Mouse (Mus musculus) ES-E14 (cell line): ENCODE results near the gene Clcnkb. TPM values are rescaled to one million over a fixed set of nuclear protein-coding genes. Genes with fewer than 3 reads are reported as not detected.

Experiments used
- DNase-seq: peaks from one replicate; pipeline ENCODE4 v3.0.0-alpha.2; 2013; ENCODE audit warnings: low read depth, low spot score
- H3K27ac ChIP-seq: 2 replicates; pipeline ENCODE4 v1.5.1; 2012; ENCODE audit warnings: low read depth, mild to moderate bottlenecking, low read length, moderate library complexity, mixed read lengths; ENCODE audit not compliant: poor library complexity, insufficient read depth, severe bottlenecking
- H3K36me3 ChIP-seq: 2 replicates; pipeline ENCODE4 v1.6.1; 2012; ENCODE audit warnings: mild to moderate bottlenecking, low read length, moderate library complexity, mixed read lengths; ENCODE audit not compliant: control insufficient read depth, poor library complexity, insufficient read depth, severe bottlenecking
- H3K4me1 ChIP-seq, 2 experiments: fragments of 150-350 bp in 1 of 2; sonication (generic) in 1 of 2; 2 replicates each; pipeline ENCODE4 v1.6.1; 2012; ENCODE audit warnings: low read length in 2 of 2, mild to moderate bottlenecking in 1 of 2, mixed read lengths in 1 of 2; ENCODE audit not compliant: control insufficient read depth in 2 of 2, insufficient read depth in 2 of 2, poor library complexity in 1 of 2
- H3K4me3 ChIP-seq, 2 experiments: fragments of 150-350 bp in 1 of 2; sonication (generic) in 1 of 2; 2 replicates each; pipeline ENCODE4 v1.5.1; 2012; ENCODE audit warnings: low read length in 2 of 2, low read depth in 1 of 2, mild to moderate bottlenecking in 1 of 2, mixed read lengths in 1 of 2; ENCODE audit not compliant: insufficient read depth in 1 of 2, poor library complexity in 1 of 2, severe bottlenecking in 1 of 2
- H3K9ac ChIP-seq: 2 replicates; pipeline ENCODE4 v1.6.1; 2012; ENCODE audit warnings: low read depth, mild to moderate bottlenecking, low read length, mixed read lengths; ENCODE audit not compliant: poor library complexity, insufficient read depth, severe bottlenecking
- H3K9me3 ChIP-seq: fragments of 150-350 bp; sonication (generic); 2 replicates; pipeline ENCODE4 v1.6.1; 2012; ENCODE audit warnings: low read depth, mild to moderate bottlenecking, low read length; ENCODE audit not compliant: control insufficient read depth, insufficient read depth
- CHD2 ChIP-seq: IDR thresholded peaks from 2 replicates; pipeline ENCODE4 v1.6.1; 2014; ENCODE audit warnings: mild to moderate bottlenecking, low read depth, low read length, inconsistent platforms
- HCFC1 ChIP-seq: IDR thresholded peaks from 2 replicates; pipeline ENCODE4 v1.6.1; 2012; ENCODE audit warnings: low read length, inconsistent platforms, borderline replicate concordance; ENCODE audit not compliant: insufficient read depth
- MAFK ChIP-seq: IDR thresholded peaks from 2 replicates; pipeline ENCODE4 v1.6.1; 2014; ENCODE audit warnings: mild to moderate bottlenecking, low read depth, low read length, inconsistent platforms; ENCODE audit not compliant: insufficient read depth
- ZC3H11A ChIP-seq: IDR thresholded peaks from 2 replicates; pipeline ENCODE4 v1.6.1; 2012; ENCODE audit warnings: low read depth, mild to moderate bottlenecking, inconsistent platforms, low read length, borderline replicate concordance
- ZNF384 ChIP-seq: IDR thresholded peaks from 2 replicates; pipeline ENCODE4 v1.6.1; 2012; ENCODE audit warnings: low read depth, low read length, inconsistent platforms
- in situ Hi-C, 2 experiments: fragments of 600-800 bp; cut with MboI; formaldehyde crosslinking; loops; one replicate each; pipeline ENCODE4 v1.15.1; 2025; ENCODE audit warnings: low sequenced_read_pairs in 2 of 2, inconsistent platforms in 1 of 2; ENCODE audit not compliant: unreplicated experiment in 2 of 2
- total RNA-seq: library from RNA; depleted of rRNA; stranded (reverse); fragments of 300-350 nt; gene quantifications from 2 replicates; pipeline ENCODE4 v1.2.3, GENCODE M21; 2012; rRNA removed

Gene Clcnkb
- 1.6 and 4.5 TPM in 2 replicates for total RNA-seq

- no peaks in the 10 kb centered on the region for H3K9me3 ChIP-seq
- H3K4me3 ChIP-seq = no peak within 1 kb of the TSS
- H3K9ac ChIP-seq = no peak within 1 kb of the TSS
- H3K27ac ChIP-seq = no peak within 1 kb of the TSS
- peaks cover 0 to 11% of the 10 kb centered on the region in 2 experiments; a peak in 2 of 4 replicates for H3K4me1 ChIP-seq
- no peak for TF ChIP-seq HCFC1
- no peak for TF ChIP-seq MAFK
- no peak for TF ChIP-seq CHD2
- TF ChIP-seq ZNF384 = no peak
- no peak for TF ChIP-seq ZC3H11A
- no peaks in the 10 kb centered on the region for H3K36me3 ChIP-seq
- no peak for DNase-seq
- in situ Hi-C loops = no loop called here
These were observed at the start of gene Clcnkb for GRCm38 (mm10) chr4:141415924-141416323. TSS of gene Clcnkb (minus strand) at chr4:141416014.

DNA sequence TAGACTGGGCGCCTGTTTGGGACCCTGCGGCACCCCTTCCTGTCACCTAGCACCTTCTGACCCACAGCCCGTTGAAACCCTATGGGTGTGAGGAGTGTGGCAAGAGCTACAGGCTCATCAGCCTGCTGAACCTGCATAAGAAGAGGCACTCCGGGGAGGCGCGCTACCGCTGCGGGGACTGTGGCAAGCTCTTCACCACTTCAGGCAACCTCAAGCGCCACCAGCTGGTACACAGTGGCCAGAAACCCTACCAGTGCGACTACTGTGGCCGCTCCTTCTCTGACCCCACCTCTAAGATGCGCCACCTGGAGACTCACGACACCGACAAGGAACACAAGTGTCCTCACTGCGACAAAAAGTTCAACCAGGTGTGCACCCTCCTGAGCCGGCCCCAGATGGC lies 48.9 kb upstream of the Clcnkb start:
- Histone ChIP-seq H3K36me3 (peaks cover 45% of the 10 kb centered on the region), H3K9me3 (no peaks in the 10 kb centered on the region), H3K9ac (no peak overlapping the region), H3K4me1 (peaks cover 0 to 8% of the 10 kb centered on the region in 2 experiments; a peak in 2 of 4 replicates), H3K27ac (no peak overlapping the region), H3K4me3 (peak overlapping the region in 1 of 2 experiments; percentile 2; a peak in 2 of 4 replicates)
- in situ Hi-C loops = no loop called here
- TF ChIP-seq ZC3H11A (no peak), MAFK (no peak), CHD2 (no peak), ZNF384 (no peak), HCFC1 (no peak)
- DNase-seq = no peak

GRCm38 (mm10) chr4:141463472-141463871 lies 47.7 kb upstream of the Clcnkb start:
- no peak overlapping the region for H3K9ac ChIP-seq
- no peak overlapping the region for H3K27ac ChIP-seq
- H3K4me3 ChIP-seq = no peak overlapping the region
- no peaks in the 10 kb centered on the region for H3K9me3 ChIP-seq
- H3K4me1 ChIP-seq = peaks cover 2 to 12% of the 10 kb centered on the region in 2 experiments; a peak in 2 of 4 replicates
- H3K36me3 ChIP-seq = peaks cover 33% of the 10 kb centered on the region
- in situ Hi-C loops = no loop called here
- TF ChIP-seq CHD2 = no peak
- DNase-seq = no peak

- H3K36me3 ChIP-seq = peaks cover 23% of the 10 kb centered on the region
- H3K27ac ChIP-seq = no peak overlapping the region
- H3K4me1 ChIP-seq = peaks cover 2 to 20% of the 10 kb centered on the region in 2 experiments; a peak in 3 of 4 replicates
- TF ChIP-seq CHD2 (no peak), MAFK (no peak), ZC3H11A (no peak), HCFC1 (no peak), ZNF384 (no peak)
- H3K9me3 ChIP-seq = no peaks in the 10 kb centered on the region
- DNase-seq = no peak
- in situ Hi-C loops = no loop called here
- H3K4me3 ChIP-seq = no peak overlapping the region
- H3K9ac ChIP-seq = no peak overlapping the region
These were observed 45.8 kb upstream of the Clcnkb start for GRCm38 (mm10) chr4:141461576-141461975.

- in situ Hi-C loops = no loop called here
- Histone ChIP-seq H3K4me3 (no peak overlapping the region), H3K36me3 (peaks cover 18% of the 10 kb centered on the region), H3K27ac (no peak overlapping the region), H3K4me1 (peaks cover 2 to 20% of the 10 kb centered on the region in 2 experiments; a peak in 3 of 4 replicates), H3K9ac (no peak overlapping the region), H3K9me3 (no peaks in the 10 kb centered on the region)
- TF ChIP-seq ZC3H11A (no peak), HCFC1 (no peak), CHD2 (no peak), MAFK (no peak), ZNF384 (no peak)
- DNase-seq = no peak
These were observed 45.3 kb upstream of the Clcnkb start for GRCm38 (mm10) chr4:141461088-141461487.
